Mouse (Mus musculus): ENCODE data around the gene Slc12a8. TPM values are rescaled to one million over a fixed set of nuclear protein-coding genes. Genes with fewer than 3 reads are reported as not detected.

The Slc12a8 gene
- total and polyA plus RNA-seq, 3 experiments = 12.2 to 17.4 (median 16.5) TPM

DNA sequence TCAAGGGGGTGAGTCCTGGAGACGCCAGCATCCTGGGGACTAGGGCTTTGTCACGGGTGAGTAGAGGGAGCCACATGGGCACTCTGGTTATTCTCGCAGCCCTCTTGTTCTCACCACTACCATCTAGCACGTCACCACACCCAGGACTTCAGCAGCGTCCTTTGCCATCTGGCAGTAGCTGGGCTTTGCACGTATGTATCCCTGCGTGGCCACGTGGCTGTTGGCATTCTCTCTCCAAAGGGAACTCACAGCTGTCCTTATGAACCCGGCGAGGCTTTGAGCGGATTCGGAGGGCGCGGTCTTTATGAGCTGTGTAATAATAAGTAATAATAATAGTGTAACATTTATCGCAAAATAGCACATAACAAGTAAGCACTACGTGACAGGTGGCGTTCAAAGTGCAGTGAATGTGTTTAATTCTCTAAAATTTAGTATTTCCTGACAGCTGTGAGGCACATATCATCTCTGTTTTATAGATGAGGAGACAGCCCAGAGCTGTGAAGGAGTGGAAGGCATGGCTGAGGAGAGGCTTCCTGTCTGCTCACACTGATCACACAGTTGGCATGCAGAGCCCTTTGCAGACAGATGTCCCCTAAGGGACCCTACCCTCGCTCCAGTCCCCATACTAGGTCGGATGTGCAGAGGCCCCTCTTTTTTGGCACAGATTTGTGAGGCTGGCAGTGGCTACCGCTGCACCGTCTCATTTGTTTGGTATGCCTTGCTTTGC lies 20.5 kb downstream of the Slc12a8 start:
- no peaks in the 10 kb centered on the region for H3K79me2 ChIP-seq (replicated peaks; ENCODE audit: control insufficient read depth, extremely low read depth, insufficient read depth, poor library complexity, severe bottlenecking)
- dilution Hi-C loops (cut with MboI; ENCODE audit: extremely low pct_ligation_motif_present, extremely low pct_unique_long_range_greater_than_20kb, low sequenced_read_pairs) = no loop called here
- H3K4me2 ChIP-seq (ENCODE audit: insufficient read depth, low read depth, poor library complexity, severe bottlenecking) = no peak overlapping the region
- no peak overlapping the region for H3K27ac ChIP-seq (ENCODE audit: insufficient read depth, low read depth)
- H3K9me3 ChIP-seq (replicated peaks; ENCODE audit: low read length) = no peaks in the 10 kb centered on the region
- peaks cover 6 to 20% of the 10 kb centered on the region in 2 experiments for H3K4me1 ChIP-seq (ENCODE audit: control insufficient read depth in 1 of 2, insufficient read depth in 2 of 2)
- no peak for DNase-seq (ENCODE audit: extremely low read depth)
- no peaks in the 10 kb centered on the region for H3K27me3 ChIP-seq (replicated peaks)
- no peak overlapping the region for H3K9ac ChIP-seq (ENCODE audit: insufficient read depth, low read depth)
- in situ Hi-C loops (cut with MboI; ENCODE audit: low pct_ligation_motif_present, low pct_unique_long_range_greater_than_20kb, low sequenced_read_pairs) = loop anchor here (10.0 kb wide), 1 partner anchor 267 kb away; no protein-coding TSS in a partner anchor
- H3K4me3 ChIP-seq (replicated peaks in 1 of 3; ENCODE audit: low read depth in 2 of 3, low read length in 2 of 3, poor library complexity in 1 of 3) = no peak overlapping the region
- TF ChIP-seq ZC3H11A (IDR thresholded peaks at IDR 0.05; ENCODE audit: low read depth, low read length) (no peak), ZKSCAN1 (IDR thresholded peaks at IDR 0.05; ENCODE audit: borderline replicate concordance, low read depth, low read length) (no peak), SIN3A (IDR thresholded peaks at IDR 0.05; ENCODE audit: low read length) (no peak), USF2 (conservative IDR thresholded peaks at IDR 0.05; ENCODE audit: low read depth, low read length) (no peak), E2F4 (IDR thresholded peaks at IDR 0.05; ENCODE audit: insufficient replicate concordance, low read depth, low read length) (no peak), ZNF384 (IDR thresholded peaks at IDR 0.05; ENCODE audit: low read depth, low read length) (no peak), JUND (conservative IDR thresholded peaks at IDR 0.05; ENCODE audit: low read depth, low read length) (no peak), MYC (IDR thresholded peaks at IDR 0.05; ENCODE audit: low read depth, low read length) (no peak), BHLHE40 (IDR thresholded peaks at IDR 0.05; ENCODE audit: low read depth, low read length) (no peak)
- H3K36me3 ChIP-seq (replicated peaks in 1 of 2; ENCODE audit: control insufficient read depth in 1 of 2, insufficient read depth in 1 of 2, low read length in 1 of 2) = no peaks in the 10 kb centered on the region

DNA sequence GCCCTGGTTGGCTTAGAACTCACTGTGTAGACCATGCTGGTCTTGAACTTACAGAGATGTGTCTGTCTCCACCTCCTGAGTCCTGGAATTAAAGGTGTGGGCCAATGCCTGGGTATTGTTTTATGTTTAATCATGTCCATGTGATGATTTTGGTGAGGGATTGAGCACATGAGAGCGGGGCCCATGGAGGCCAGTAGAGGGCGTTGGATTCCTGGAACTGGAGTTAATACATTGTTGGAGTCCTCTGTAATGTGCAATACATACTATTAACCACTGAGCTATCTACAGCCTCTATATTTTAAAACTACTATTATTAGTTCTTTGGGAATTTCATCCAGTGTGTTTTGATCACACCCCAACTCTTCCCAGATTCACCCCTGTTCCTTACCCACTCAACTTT lies 27.2 kb downstream of the Slc12a8 start:
- Histone ChIP-seq H3K4me2 (ENCODE audit: insufficient read depth, low read depth, poor library complexity, severe bottlenecking) (no peak overlapping the region), H3K4me1 (ENCODE audit: control insufficient read depth in 1 of 2, insufficient read depth in 2 of 2) (peaks cover 2 to 8% of the 10 kb centered on the region in 2 experiments; a peak in 2 of 4 replicates), H3K4me3 (replicated peaks in 1 of 3; ENCODE audit: low read depth in 2 of 3, low read length in 2 of 3, poor library complexity in 1 of 3) (no peak overlapping the region), H3K9me3 (replicated peaks; ENCODE audit: low read length) (no peaks in the 10 kb centered on the region), H3K27me3 (replicated peaks) (no peaks in the 10 kb centered on the region), H3K27ac (ENCODE audit: insufficient read depth, low read depth) (no peak overlapping the region), H3K79me2 (replicated peaks; ENCODE audit: control insufficient read depth, extremely low read depth, insufficient read depth, poor library complexity, severe bottlenecking) (no peaks in the 10 kb centered on the region), H3K36me3 (replicated peaks in 1 of 2; ENCODE audit: control insufficient read depth in 1 of 2, insufficient read depth in 1 of 2, low read length in 1 of 2) (no peaks in the 10 kb centered on the region), H3K9ac (ENCODE audit: insufficient read depth, low read depth) (no peak overlapping the region)
- TF ChIP-seq SMC3 (IDR thresholded peaks at IDR 0.05; ENCODE audit: low read depth, low read length) (0 out of 2 replicates have a peak, but pooled peaks have one; percentile 5), CTCF (conservative IDR thresholded peaks at IDR 0.05 in 1 of 2, IDR thresholded peaks at IDR 0.05 in 1 of 2; ENCODE audit: low read depth in 2 of 2, low read length in 2 of 2) (peak in 1 of 2 experiments; percentile 33; a peak in 2 of 4 replicates), USF2 (conservative IDR thresholded peaks at IDR 0.05; ENCODE audit: low read depth, low read length) (no peak), RAD21 (IDR thresholded peaks at IDR 0.05; ENCODE audit: low read depth, low read length) (peak; percentile 18)
- in situ Hi-C loops (cut with MboI; ENCODE audit: low pct_ligation_motif_present, low pct_unique_long_range_greater_than_20kb, low sequenced_read_pairs) (no loop called here), dilution Hi-C loops (cut with MboI; ENCODE audit: extremely low pct_ligation_motif_present, extremely low pct_unique_long_range_greater_than_20kb, low sequenced_read_pairs) (no loop called here)
- DNase-seq (ENCODE audit: extremely low read depth) = no peak

DNA sequence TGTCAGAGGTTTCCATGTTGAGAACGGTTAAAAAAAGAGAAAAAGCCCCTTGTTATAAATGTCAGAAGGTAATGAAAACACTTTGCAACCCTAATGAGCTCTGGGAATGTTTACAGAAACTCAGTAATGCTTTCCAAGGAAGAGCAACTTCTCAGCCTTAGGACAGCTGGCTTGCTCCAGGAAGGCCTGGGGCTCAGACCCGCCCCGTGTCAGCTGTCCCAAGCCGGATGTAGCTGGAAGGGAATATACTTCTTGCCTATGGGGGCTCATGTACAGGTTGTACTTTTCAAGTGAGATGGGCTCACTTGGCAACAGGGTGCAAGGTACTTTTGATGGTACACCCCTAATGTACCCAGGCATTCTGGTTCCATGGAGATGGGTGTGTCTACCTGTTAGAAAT lies 28.4 kb downstream of the Slc12a8 start:
- no peak overlapping the region for H3K27ac ChIP-seq (ENCODE audit: insufficient read depth, low read depth)
- H3K9ac ChIP-seq (ENCODE audit: insufficient read depth, low read depth) = no peak overlapping the region
- no peak overlapping the region for H3K4me3 ChIP-seq (replicated peaks in 1 of 3; ENCODE audit: low read depth in 2 of 3, low read length in 2 of 3, poor library complexity in 1 of 3)
- dilution Hi-C loops (cut with MboI; ENCODE audit: extremely low pct_ligation_motif_present, extremely low pct_unique_long_range_greater_than_20kb, low sequenced_read_pairs) (no loop called here), in situ Hi-C loops (cut with MboI; ENCODE audit: low pct_ligation_motif_present, low pct_unique_long_range_greater_than_20kb, low sequenced_read_pairs) (no loop called here)
- no peaks in the 10 kb centered on the region for H3K79me2 ChIP-seq (replicated peaks; ENCODE audit: control insufficient read depth, extremely low read depth, insufficient read depth, poor library complexity, severe bottlenecking)
- DNase-seq (ENCODE audit: extremely low read depth) = no peak
- H3K4me2 ChIP-seq (ENCODE audit: insufficient read depth, low read depth, poor library complexity, severe bottlenecking) = no peak overlapping the region
- peaks cover 3 to 8% of the 10 kb centered on the region in 2 experiments; a peak in 3 of 4 replicates for H3K4me1 ChIP-seq (ENCODE audit: control insufficient read depth in 1 of 2, insufficient read depth in 2 of 2)
- no peaks in the 10 kb centered on the region for H3K27me3 ChIP-seq (replicated peaks)
- H3K9me3 ChIP-seq (replicated peaks; ENCODE audit: low read length) = no peaks in the 10 kb centered on the region
- H3K36me3 ChIP-seq (replicated peaks in 1 of 2; ENCODE audit: control insufficient read depth in 1 of 2, insufficient read depth in 1 of 2, low read length in 1 of 2) = no peaks in the 10 kb centered on the region
- TF ChIP-seq CHD2 (IDR thresholded peaks at IDR 0.05; ENCODE audit: low read length) (no peak), E2F4 (IDR thresholded peaks at IDR 0.05; ENCODE audit: insufficient replicate concordance, low read depth, low read length) (no peak), NRF1 (IDR thresholded peaks at IDR 0.05; ENCODE audit: low read depth, low read length) (no peak), NELFE (IDR thresholded peaks at IDR 0.05; ENCODE audit: low read depth, low read length) (no peak), ETS1 (conservative IDR thresholded peaks at IDR 0.05; ENCODE audit: low read depth, low read length) (no peak), IRF4 (IDR thresholded peaks at IDR 0.05; ENCODE audit: low read depth, low read length) (no peak), USF1 (IDR thresholded peaks at IDR 0.05; ENCODE audit: low read depth, low read length) (no peak), EP300 (IDR thresholded peaks at IDR 0.05; ENCODE audit: low read length) (no peak), MAFK (IDR thresholded peaks at IDR 0.05; ENCODE audit: insufficient replicate concordance, low read length) (no peak), JUND (conservative IDR thresholded peaks at IDR 0.05; ENCODE audit: low read depth, low read length) (no peak), ZMIZ1 (IDR thresholded peaks at IDR 0.05; ENCODE audit: low read depth, low read length) (no peak), UBTF (IDR thresholded peaks at IDR 0.05; ENCODE audit: low read depth, low read length) (no peak), MAZ (IDR thresholded peaks at IDR 0.05; ENCODE audit: low read depth, low read length) (no peak), TBP (conservative IDR thresholded peaks at IDR 0.05; ENCODE audit: low read depth, low read length) (no peak), POLR2A (IDR thresholded peaks at IDR 0.05; ENCODE audit: low read depth, low read length) (no peak), MYC (IDR thresholded peaks at IDR 0.05; ENCODE audit: low read depth, low read length) (no peak), RAD21 (IDR thresholded peaks at IDR 0.05; ENCODE audit: low read depth, low read length) (no peak), BHLHE40 (IDR thresholded peaks at IDR 0.05; ENCODE audit: low read depth, low read length) (no peak)
